Mouse (Mus musculus): Measurements from ENCODE around the gene Sh3yl1.

DNA sequence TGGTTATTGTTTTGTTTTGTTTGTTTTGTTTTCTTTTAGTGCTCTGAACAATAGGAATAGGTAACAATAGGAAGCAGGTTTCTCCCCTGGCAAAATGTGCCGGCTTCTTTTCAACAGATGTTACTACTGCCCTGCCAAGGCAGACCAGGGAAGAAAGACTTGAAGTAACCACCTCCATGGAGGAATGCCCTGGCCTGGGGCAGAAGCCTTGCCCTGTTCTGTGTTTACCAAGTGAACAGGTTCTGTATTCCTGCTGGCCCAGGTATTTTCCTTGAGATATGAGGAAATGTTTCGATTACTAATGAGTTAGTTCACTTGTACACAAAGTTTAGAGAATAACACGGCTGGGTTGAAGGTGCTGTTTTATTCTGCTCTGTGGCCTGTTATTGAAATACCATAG lies 1.4 kb downstream of the Sh3yl1 start:
- TF ChIP-seq EP300 (optimal IDR thresholded peaks at IDR 0.05), result no peak
- TF ChIP-seq CTCF (IDR thresholded peaks at IDR 0.05; ENCODE audit: low read depth), result no peak
